Mouse (Mus musculus) right cerebral cortex, postnatal 4 days (tissue): Measurements from ENCODE around the gene Ncf4.
"Not testable (repeated sequence)": the region's sequence is repeated elsewhere in the genome, so short reads cannot be mapped to it uniquely, and the experiment has no call there.

Source experiments
- DNase-seq: peaks from one replicate; pipeline ENCODE4 v3.0.0-alpha.2; 2022

Gene Ncf4

DNA sequence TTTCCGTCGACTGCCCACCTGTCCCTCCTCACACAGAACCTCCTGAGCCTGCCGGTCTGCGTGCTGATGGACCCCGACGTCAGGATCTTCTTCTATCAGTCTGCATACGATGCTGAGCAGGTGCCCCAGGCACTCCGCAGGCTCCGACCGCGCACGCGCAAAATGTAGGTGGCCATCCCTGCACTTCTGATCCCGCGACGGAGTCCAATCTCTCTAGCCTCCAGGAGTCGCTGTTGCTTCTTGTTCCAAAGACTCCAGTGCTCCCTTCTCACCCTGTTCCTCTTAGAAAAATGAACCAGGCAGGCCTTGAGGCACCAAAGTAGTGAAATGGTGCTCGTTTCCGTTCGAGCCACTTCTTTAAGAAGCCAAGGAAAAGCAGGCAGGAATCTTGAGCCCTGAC is 10.2 kb downstream of the Ncf4 start:
- peak; percentile 61 for DNase-seq

DNA sequence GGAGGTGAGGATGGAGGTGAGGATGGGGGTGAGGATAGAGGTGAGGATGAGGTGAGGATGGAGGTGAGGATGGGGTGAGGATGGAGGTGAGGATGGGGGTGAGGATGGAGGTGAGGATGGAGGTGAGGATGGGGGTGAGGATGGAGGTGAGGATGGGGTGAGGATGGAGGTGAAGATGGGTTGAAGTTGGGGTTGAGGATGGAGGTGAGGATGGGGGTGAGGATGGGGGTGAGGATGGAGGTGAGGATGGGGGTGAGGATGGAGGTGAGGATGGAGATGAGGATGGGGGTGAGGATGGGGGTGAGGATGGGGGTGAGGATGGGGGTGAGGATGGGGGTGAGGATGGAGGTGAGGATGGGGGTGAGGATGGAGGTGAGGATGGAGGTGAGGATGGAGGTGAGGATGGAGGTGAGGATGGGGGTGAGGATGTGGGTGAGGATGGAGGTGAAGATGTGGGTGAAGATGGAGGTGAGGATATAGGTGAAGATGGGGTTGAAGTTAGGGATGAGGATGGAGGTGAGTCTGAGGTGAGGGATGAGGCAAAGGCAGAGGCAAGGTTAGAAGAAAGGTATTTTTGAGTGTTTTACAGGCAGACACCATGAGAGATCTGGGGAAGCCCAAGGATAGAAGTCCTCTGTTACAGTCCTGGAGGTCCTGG is 12.1 kb downstream of the Ncf4 start:
- DNase-seq = not testable (repeated sequence)

DNA sequence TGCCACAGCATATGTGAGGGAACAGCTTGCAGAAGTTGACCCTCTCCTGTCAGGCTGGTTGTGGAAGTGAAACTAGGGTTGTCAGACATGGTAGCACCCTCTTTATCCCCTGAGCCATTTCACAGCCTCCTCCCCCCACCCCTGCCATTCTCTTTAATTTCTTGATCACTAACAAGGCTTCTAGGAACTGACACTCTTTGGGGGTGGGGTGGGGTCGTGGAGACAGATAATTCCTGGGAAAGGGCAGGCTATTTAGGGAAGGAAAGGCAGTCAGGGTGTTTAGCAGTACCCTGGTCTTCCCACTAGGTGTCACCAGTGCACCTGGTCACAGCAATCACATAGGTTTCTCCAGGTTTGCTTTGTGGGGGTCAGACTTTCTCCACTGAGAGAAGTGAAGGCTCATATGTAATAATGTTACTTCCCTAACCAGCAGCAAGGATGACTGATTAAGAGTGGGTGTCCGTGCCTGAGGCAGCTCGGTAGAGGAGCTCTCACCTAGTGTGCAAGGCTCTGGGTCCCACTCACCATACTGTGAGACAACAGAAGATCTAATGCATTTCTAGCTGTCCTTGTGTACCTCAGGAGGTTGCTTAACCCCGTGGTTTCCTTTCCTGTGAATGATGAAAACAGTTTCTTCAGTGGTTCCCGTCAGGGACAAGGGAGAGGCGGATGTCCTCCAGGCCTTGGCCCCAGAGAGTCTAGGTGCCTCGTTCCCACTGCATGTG is 12.9 kb downstream of the Ncf4 start:
- peak; percentile 68 for DNase-seq

DNA sequence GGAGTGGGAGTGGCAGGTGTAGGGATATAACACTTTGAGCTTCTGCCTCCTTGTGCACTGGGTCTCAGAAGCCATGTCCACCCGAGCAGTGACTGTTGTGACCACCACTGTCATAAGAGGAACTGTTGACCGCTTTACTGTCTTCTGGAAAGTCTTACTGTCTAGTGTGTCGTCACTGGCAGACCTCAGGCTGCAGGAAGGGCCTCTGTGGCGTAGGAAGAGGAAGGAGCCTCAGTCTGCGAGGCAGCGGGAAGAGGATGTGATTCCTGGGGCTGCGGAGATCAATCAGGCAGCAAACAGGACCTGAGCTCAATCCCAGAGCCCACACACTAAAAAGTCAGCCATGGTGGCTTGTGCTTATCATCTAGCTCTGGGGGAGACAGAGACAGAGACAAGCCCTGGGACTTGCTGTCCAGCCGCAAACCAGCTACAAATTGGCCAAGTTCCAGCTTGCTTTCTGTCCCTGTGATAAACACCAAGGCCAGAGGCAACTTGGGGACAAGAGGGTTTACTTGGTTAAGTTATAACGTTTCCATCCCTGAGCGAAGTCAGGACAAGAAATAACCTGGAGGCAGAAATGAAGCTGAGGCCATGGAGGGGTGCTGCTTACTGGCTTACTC is 13.8 kb downstream of the Ncf4 start:
- no peak for DNase-seq

DNA sequence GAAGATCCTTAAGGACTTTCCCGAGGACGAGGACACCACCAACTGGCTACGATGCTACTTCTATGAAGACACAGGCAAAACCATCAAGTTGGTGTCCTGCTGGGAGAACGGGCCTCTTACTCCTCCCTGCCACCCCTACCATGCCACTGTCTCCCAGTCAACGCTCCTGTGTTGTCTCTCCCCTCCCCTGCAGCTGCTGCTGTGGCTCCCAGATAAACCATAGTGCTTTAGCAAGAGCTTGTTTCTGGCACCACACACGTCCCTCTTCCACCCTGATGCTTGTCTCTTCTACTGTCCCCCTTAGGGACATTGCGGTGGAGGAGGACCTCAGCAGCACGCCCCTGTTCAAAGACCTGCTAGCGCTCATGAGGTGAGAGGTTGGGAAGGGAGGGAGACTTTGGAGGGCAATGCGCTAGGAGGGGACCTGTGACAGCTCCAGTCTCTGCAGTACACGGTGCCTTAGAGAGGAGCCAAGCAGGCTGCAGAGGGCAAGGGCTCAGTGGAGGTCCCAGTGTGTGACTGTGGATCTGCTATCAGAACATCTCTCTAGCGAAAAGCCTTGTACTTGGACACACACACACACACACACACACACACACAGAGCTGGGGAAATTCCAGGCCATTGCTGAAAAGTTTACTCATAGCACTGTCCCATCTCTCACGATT is 16.2 kb downstream of the Ncf4 start:
- DNase-seq = no peak

DNA sequence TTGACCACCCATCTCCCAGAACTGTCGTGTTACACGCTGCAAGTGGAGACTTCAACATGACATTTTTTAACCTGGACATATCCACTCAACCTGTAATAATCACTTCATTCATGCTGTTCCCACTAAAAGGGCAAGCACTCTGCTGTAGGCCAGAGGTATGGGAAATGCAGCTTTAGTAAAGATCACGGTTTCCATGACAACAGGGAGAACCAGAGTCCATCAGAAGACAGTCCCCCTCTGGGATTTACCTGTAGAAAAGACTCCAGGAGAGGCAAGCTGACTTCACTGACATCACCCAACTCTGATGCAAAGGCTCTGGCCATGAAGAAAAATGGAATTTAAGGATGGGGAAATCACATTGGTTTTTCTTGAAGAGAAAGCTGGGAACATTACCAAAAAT is 18.7 kb downstream of the Ncf4 start:
- DNase-seq = no peak

DNA sequence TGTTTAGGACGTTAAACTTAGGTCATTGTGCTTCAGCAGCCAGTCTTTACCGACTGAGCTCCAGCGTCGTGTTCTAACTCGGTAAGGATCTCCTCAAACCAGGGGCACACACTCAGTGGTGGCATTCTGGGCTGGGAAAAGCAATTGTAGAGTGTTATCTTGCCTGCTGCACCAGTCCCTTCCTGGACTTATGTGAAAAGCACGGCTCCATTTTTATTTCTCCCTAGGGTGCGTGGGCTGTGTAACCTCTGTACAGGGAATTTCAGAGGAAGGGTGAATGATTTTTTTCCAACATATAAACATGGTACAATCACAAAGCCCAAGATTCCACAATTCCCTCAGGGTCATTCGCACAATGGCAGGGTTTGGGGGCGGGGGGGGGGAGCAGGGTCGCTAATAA is 22.8 kb downstream of the Ncf4 start:
- DNase-seq = no peak

DNA sequence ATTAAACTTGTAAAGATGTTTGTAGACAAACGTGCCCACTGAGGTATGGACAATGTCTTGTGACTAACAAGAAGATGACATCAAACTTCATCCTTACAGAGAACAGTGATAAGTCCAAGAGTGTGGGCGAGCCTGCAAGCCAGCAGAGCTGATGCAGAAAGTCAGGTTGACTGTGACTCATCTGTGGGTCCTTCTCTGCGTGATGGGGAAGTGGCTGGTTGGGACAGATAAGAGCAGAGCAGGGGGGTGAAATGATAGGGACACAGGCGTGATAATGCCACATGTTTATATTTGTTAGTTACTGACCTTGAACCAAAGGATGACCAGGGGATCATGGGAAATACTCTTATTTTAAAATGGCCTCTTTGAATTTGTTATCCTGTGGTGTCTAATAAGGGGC is 23.3 kb downstream of the Ncf4 start:
- DNase-seq = no peak

DNA sequence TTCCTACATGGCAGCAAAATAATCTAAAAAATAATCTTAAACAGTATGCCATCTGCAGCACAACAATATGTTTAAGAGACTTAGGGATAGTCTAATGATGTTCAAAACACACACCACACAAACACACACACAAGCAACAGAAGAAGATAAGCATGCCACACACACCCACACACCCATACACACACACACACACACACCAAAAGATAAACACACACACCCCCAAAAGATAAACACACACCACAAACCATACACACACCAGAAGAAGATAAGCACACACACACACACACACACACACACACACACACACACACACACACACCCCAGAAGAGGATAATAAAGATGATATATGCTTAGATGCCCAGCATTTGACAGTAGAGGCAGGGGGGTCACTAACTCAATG is 26.6 kb downstream of the Ncf4 start:
- DNase-seq = no peak

DNA sequence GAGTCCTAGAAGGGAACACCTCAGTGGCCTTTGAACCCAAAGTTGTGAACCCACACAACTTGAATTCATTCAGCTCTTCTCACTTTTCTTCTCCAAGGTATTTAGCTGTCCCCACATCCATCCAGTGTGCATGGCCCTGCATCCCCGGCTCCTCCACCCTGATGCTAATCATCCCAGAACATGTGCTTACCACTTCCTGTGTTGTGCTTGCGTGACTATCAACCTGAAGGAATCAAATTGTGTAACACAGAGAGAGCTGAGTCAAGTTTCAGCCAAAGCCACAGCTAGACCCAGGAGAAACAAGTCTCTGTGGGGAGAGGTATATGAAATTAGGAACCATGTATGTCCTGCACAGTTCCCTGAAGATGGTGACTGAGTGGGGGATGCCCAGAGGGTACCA is 33.7 kb downstream of the Ncf4 start:
- DNase-seq = no peak

DNA sequence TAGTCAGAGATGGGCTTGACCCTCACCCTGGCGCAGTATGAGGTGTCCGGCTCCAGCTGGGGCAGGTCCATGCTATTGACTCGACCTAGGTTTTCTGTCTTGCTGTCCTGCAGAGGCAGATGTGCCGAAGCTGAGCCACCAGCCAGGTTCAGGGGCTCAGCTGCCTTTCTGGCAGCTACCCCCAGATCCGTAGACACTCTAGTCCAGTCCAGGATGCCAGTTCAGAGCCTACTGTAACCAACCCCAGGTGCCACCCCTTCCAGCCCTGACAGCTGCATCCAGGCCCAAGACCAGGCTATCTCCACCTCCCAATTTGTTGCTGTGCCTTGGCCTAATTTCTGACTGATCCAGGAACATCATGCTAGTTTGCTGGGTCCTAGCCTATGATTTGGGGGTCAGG is 43.3 kb downstream of the Ncf4 start:
- DNase-seq = no peak

DNA sequence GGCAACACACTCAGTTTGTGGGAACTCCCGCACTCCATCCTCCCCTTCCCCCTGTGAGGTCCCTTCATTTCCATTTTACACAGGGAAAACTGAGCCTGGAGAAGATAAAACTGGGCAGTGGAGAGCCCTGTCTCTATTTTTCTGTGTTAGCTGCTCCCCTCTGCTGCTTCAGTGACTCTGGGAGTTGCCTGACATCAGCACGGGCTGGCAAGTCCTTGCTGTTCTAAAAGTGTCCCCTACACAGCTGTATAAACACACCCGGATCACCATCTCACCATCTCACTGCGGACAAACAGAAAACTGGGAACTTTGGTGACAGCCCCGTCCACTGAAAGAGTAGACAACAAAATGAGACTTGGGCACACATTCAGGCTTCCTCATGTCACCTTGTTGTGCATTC is 45.2 kb downstream of the Ncf4 start:
- DNase-seq = not testable (repeated sequence)

DNA sequence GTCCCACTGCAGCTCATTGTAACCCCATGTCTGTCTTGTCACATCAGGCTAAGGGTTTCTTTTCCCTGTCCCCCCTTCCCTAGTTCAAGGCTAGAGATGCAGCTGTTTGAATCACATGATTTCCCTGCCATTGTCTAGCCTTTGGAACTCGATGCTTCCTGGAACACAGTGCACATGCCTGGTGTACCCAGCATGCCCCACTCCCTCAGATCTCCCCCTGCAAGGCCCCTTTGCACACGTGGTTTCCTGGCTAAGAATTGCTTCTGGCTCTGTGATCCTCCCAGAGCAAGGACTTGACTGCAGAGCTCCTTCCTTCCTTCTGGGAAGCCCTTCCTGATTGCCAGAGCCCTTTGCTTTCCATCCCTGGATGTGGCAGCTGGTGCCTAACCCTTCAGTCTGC is 48.6 kb downstream of the Ncf4 start:
- DNase-seq = not testable (repeated sequence)

DNA sequence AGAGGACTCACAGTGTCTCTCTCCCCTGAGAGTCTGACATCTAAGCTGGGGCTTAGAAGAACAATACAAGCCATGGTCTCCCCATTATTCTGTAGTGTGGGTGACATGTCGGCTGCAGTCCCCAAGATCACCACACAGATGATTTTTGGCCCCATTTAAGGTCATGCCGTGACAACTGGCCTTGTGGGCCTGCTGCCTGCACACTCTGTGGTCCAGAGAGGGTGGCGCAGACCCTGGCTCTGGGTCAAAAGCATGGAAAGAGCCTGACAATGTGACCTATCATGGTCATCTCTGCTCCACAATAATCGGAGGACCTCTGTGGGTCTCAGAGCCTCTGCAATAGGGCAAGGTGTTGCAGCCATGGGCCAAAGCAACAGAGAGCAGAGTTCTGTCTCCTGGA is 49.1 kb downstream of the Ncf4 start:
- DNase-seq = no peak

DNA sequence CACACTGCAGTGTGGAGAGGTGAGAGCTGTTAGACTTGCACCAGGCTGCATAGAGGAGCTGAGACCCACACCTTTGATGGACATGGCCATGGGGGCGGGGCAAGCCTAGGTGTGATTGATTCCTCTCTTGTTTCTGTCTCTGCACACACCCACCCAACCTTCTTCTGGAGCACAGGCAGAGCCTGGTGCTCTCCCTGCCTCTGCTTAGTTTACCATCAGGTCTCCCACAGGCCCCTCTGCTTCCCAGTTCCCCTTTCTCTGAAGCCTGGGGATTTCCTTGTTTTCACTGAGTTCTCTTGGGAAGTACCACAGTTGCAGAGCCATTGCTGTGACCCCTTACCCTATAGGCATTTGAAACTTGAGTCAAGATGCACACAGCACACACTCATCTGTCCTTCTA is 54.0 kb downstream of the Ncf4 start:
- no peak for DNase-seq

DNA sequence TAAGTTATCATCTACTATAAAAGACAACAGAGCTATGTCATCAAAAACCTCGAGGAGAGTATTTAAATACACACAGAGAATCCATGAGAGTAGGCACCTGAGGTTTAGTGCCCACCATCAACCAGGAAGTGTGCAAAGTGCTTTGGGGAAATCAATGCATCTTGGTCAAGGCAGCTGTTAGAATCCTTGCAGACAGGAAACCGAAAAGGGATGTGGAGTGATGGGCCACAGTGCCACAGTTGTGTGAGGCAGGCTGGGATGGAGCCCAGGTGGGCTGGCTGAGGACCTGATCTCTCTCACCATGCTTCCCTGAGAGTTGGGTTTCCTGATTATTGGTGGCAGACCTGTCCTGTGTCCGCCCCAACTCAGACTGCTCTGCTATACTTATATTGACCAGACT is 55.0 kb downstream of the Ncf4 start:
- no peak for DNase-seq

DNA sequence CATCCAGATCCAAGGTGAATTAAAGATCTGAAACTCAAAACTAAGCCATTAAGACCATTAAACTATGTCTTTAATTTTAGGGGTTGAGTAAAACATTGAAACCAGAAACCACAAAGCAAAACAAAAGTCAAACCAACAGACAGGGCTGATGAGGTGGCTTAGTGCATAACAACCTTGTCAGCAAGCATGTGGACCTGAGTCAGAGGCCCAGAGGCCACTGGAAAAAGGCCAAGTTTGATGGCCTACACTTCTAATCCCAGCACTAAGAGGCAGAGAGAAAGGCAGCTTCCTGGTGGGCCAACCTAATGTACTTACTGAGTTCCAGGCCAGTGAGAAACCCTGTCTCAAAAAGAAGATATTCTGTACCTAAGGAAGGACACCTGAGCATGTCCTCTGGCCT is 56.2 kb downstream of the Ncf4 start:
- no peak for DNase-seq

DNA sequence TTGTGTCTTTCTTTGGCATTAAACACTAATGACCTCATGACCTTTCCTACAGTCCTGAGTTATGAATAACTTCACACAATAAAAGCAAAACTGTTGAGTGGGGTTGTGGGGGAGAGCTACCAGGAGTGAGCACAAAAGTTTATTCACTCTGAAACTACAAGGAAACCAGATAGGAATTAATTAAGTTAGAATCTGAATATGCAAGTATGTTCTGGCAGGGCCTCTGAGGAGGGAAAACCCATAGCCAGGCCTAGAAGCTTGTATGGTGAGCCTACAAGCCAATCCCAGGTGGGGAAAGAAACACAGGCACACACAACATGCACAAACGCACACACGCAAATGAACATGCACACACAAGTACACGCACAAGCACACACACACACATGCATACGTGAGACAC is 58.1 kb downstream of the Ncf4 start:
- no peak for DNase-seq

DNA sequence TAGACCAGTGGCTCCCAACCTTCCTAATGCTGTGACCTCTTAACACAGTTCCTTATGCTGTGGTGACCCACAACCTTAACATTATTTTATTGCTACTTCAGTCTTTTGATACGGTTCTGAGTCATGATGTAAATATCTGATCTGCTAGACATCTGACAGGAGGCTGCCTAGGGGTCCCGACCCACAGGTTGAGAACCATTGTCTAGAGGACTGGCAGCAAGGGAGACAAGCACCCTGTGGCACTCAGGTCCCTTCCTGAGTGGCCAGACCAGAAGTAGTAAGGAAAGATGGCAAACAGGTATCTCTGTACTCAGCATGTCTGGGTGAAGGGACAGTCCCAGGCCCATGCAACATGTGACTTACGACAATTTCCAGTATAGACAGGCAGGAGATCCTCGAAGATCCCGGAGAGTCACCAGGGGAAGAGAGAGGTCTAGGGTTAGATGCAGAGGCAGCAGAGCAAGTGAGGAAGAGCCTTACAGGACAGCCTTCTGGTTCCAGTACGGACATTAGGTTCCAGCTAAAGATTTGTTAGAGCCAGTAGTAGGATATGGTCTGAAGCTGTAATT is 59.1 kb downstream of the Ncf4 start:
- DNase-seq = no peak

DNA sequence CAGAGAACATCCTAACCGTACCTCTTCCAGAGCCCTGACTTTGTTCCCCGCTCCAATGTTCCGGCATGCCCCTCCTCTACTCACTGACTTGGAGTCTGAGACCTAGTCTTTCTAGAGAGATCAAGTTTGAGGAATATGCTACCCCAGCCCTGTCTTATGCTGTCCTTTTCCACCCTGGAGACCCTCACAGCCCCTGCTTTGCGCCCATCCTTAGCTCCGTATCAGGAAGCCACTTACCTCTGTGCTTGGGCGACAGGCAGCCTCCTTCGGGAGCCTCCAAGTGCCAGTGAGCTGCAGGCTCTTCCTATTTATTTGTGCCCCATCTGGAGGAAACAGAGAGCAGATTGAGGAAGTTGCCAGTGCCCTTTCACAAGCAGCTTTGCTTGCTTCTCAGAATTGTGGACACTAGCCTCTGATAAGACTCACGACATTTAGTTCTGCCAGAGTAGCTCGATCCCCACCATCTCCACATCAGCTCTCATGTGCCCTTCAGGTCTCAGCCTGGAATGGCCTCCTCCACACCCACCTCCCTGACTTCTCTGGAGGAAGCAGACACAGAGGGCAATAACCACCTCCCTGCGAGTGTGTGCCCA is 60.8 kb downstream of the Ncf4 start, which contains the start of gene Csf2rb2:
Csf2rb2 (minus strand) TSS at position 381 of the 593 bp plus-strand sequence.
- no peak for DNase-seq

DNA sequence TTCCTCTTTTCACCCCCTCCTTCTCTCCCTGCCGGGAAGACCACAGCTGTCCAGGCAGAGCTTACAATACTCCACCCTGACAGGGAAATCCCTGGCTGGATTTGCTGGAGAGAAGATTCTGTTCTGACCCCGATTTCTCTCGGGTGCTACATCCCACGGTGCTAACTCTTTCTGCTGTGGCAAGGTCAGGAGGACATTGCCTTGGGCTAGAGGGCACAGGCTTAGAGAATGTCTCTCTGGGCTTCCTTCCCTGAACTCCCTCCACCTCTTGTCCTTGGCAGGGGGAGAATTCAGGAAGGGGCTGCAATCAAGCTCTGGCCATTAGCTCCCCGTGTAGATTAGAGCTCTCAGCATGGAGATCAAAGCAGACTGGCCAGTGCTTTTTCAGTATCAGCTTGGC is 65.3 kb downstream of the Ncf4 start:
- DNase-seq = no peak

DNA sequence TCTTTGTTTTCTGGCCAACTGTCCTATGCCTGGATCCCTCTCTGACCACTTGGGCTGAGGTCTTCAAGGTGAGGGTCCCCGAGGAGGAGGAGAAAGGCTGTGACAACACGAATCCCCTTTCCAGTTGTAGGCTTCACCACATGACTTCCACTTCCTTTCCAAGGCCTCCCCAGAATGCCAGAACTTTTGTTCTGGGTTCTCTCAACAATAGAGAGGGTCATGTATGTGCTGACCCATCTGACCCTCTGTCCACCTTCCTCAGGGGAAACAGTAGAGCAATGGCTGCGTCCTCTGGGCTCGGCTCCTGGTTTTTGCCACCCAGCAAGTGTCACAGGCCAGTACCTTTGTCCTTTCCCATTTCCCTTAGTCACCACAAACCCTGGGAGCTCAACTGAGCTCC is 66.4 kb downstream of the Ncf4 start:
- DNase-seq = no peak
